Mouse (Mus musculus) liver, postnatal 0 days (tissue): ENCODE measurements around the gene Aff3. TPM values are rescaled to one million over a fixed set of nuclear protein-coding genes. Genes with fewer than 3 reads are reported as not detected.

Experiments
- ATAC-seq: fragments of 200-750 bp; cut with Nextera tagmentation; 2 replicates; pipeline ENCODE4 v1.8.0; 2017; ENCODE audit warnings: mild to moderate bottlenecking, moderate library complexity
- DNase-seq: peaks from one replicate; pipeline ENCODE4 v3.0.0-alpha.2; 2016
- H3K27ac ChIP-seq: fragments of 300-500 bp; sonication (generic); 2 replicates; pipeline ENCODE4 v1.5.1; 2014; ENCODE audit warnings: antibody characterized with exemption, moderate library complexity, mild to moderate bottlenecking, low read depth
- H3K27me3 ChIP-seq: fragments of 300-500 bp; sonication (generic); 2 replicates; pipeline ENCODE4 v1.6.1; 2014; ENCODE audit warnings: low read length, control low read depth, mixed read lengths; ENCODE audit not compliant: insufficient read depth
- H3K36me3 ChIP-seq: fragments of 300-500 bp; sonication (generic); replicated peaks from 2 replicates; pipeline ENCODE4 v1.6.1; 2014; ENCODE audit warnings: mild to moderate bottlenecking, control low read depth, low read length, moderate library complexity, mixed read lengths; ENCODE audit not compliant: insufficient read depth
- H3K4me1 ChIP-seq: fragments of 300-500 bp; sonication (generic); 2 replicates; pipeline ENCODE4 v1.6.1; 2014; ENCODE audit warnings: antibody characterized with exemption, mild to moderate bottlenecking, control low read depth; ENCODE audit not compliant: insufficient read depth
- H3K4me2 ChIP-seq: fragments of 300-500 bp; sonication (generic); 2 replicates; pipeline ENCODE4 v1.6.1; 2014; ENCODE audit warnings: low read depth, mild to moderate bottlenecking, low read length, moderate library complexity, mixed read lengths
- H3K4me3 ChIP-seq: fragments of 300-500 bp; sonication (generic); 2 replicates; pipeline ENCODE4 v1.5.1; 2014; ENCODE audit warnings: low read depth, low read length
- H3K9ac ChIP-seq: fragments of 300-500 bp; sonication (generic); replicated peaks from 2 replicates; pipeline ENCODE4 v1.6.1; 2014; ENCODE audit warnings: mild to moderate bottlenecking, moderate library complexity
- H3K9me3 ChIP-seq: fragments of 300-500 bp; sonication (generic); 2 replicates; pipeline ENCODE4 v1.6.1; 2016; ENCODE audit warnings: mild to moderate bottlenecking, control low read depth, low read length, mixed read lengths
- CTCF ChIP-seq: sonication (generic); IDR thresholded peaks from 2 replicates; pipeline ENCODE4 v1.5.1; 2016; ENCODE audit warnings: antibody characterized with exemption, low read depth
- EP300 ChIP-seq: IDR thresholded peaks from 2 replicates; pipeline ENCODE4 v1.6.1; 2016; ENCODE audit warnings: antibody characterized with exemption, low read depth, mild to moderate bottlenecking
- WGBS: fragments of 180-500 bp; shearing (Covaris S2); extraction: QIAGEN DNeasy Blood & Tissue Kit; methylation state at CpG from one replicate; pipeline ENCODE4 v1.1.7; 2014; ENCODE audit not compliant: insufficient replicate concordance; 5-methylcytosine and 5-hydroxymethylcytosine counted together
- polyA plus RNA-seq: library from polyadenylated mRNA; unstranded; fragments of >200 nt; fragmentation: Nextera tagmentation; extraction: Ambion mirVana; gene quantifications from 2 replicates; pipeline ENCODE4 v1.2.1, GENCODE M21; 2015

Aff3 gene
- polyA plus RNA-seq, 1 experiment from 2014 or later, result 1.1 TPM

- no peaks in the 10 kb centered on the region for H3K9me3 ChIP-seq
- H3K4me3 ChIP-seq, result no peak overlapping the region
- no peaks in the 10 kb centered on the region for H3K4me1 ChIP-seq
- H3K9ac ChIP-seq, result no peak overlapping the region
- WGBS, result 88% methylated on average over 1 of the region's 1 CpGs
- no peaks in the 10 kb centered on the region for H3K27me3 ChIP-seq
- H3K36me3 ChIP-seq, result no peaks in the 10 kb centered on the region
- ATAC-seq (no peak), DNase-seq (no peak)
- no peak overlapping the region for H3K4me2 ChIP-seq
- TF ChIP-seq CTCF, result no peak
- no peak overlapping the region for H3K27ac ChIP-seq
These were observed 376.0 kb downstream of the Aff3 start for GRCm38 (mm10) chr1:38288716-38289115.

GRCm38 (mm10) chr1:38286551-38286950 is 378.2 kb downstream of the Aff3 start:
- H3K4me1 ChIP-seq, result no peaks in the 10 kb centered on the region
- ATAC-seq, result no peak
- H3K9me3 ChIP-seq, result no peaks in the 10 kb centered on the region
- 83% methylated on average over 1 of the region's 1 CpGs for WGBS
- H3K27ac ChIP-seq, result no peak overlapping the region
- H3K4me3 ChIP-seq, result no peak overlapping the region
- H3K9ac ChIP-seq, result no peak overlapping the region
- no peak for DNase-seq
- TF ChIP-seq EP300 (no peak), CTCF (no peak)
- H3K27me3 ChIP-seq, result no peaks in the 10 kb centered on the region
- H3K4me2 ChIP-seq, result no peak overlapping the region
- no peaks in the 10 kb centered on the region for H3K36me3 ChIP-seq

GRCm38 (mm10) chr1:38280549-38280948 is 384.2 kb downstream of the Aff3 start:
- DNase-seq, result no peak
- no peak overlapping the region for H3K4me2 ChIP-seq
- 77% methylated on average over 7 of the region's 7 CpGs for WGBS

GRCm38 (mm10) chr1:38271312-38271711 is 393.4 kb downstream of the Aff3 start:
- no peaks in the 10 kb centered on the region for H3K4me1 ChIP-seq
- no peak for TF ChIP-seq EP300
- no peak for TF ChIP-seq CTCF
- 72% methylated on average over 2 of the region's 2 CpGs for WGBS
- DNase-seq (no peak), ATAC-seq (no peak)
- no peak overlapping the region for H3K4me3 ChIP-seq
- no peaks in the 10 kb centered on the region; the same call in 1 of the 2 replicates for H3K36me3 ChIP-seq
- H3K4me2 ChIP-seq, result no peak overlapping the region
- H3K9me3 ChIP-seq, result no peaks in the 10 kb centered on the region
- no peak overlapping the region for H3K9ac ChIP-seq
- H3K27ac ChIP-seq, result no peak overlapping the region
- no peaks in the 10 kb centered on the region for H3K27me3 ChIP-seq

More at GRCm38 (mm10) chr1:38280549-38280948, 384.2 kb downstream of the Aff3 start:
- no peak overlapping the region for H3K4me3 ChIP-seq
- H3K27me3 ChIP-seq, result no peaks in the 10 kb centered on the region
- no peak overlapping the region for H3K9ac ChIP-seq
- no peaks in the 10 kb centered on the region for H3K4me1 ChIP-seq
- ATAC-seq, result no peak
- H3K9me3 ChIP-seq, result no peaks in the 10 kb centered on the region
- TF ChIP-seq EP300, result no peak
- no peak for TF ChIP-seq CTCF
- no peak overlapping the region for H3K27ac ChIP-seq
- H3K36me3 ChIP-seq, result no peaks in the 10 kb centered on the region

GRCm38 (mm10) chr1:38268246-38269042 is 396.3 kb downstream of the Aff3 start:
- Histone ChIP-seq H3K36me3 (no peaks in the 10 kb centered on the region; the same call in 1 of the 2 replicates), H3K4me1 (no peaks in the 10 kb centered on the region), H3K9ac (no peak overlapping the region), H3K27ac (no peak overlapping the region), H3K27me3 (no peaks in the 10 kb centered on the region), H3K4me3 (no peak overlapping the region), H3K9me3 (no peaks in the 10 kb centered on the region), H3K4me2 (no peak overlapping the region)
- TF ChIP-seq CTCF, result no peak
- no peak for TF ChIP-seq EP300
- DNase-seq (no peak), ATAC-seq (no peak)
- 74% methylated on average over 20 of the region's 20 CpGs for WGBS

- Histone ChIP-seq H3K4me3 (no peak overlapping the region), H3K9ac (no peak overlapping the region), H3K36me3 (no peaks in the 10 kb centered on the region; the same call in 1 of the 2 replicates), H3K9me3 (no peaks in the 10 kb centered on the region), H3K27ac (no peak overlapping the region), H3K4me2 (no peak overlapping the region), H3K27me3 (no peaks in the 10 kb centered on the region), H3K4me1 (no peaks in the 10 kb centered on the region)
- TF ChIP-seq CTCF, result no peak
- WGBS, result 67% methylated on average over 8 of the region's 8 CpGs
- DNase-seq (no peak), ATAC-seq (no peak)
These were observed 401.5 kb downstream of the Aff3 start for GRCm38 (mm10) chr1:38263251-38263650.
